Mouse (Mus musculus) megakaryocyte, embryonic 14.5 days (primary cell): ENCODE results near the gene Olfr164.

Experiments
- FLI1 ChIP-seq: IDR thresholded peaks from 2 replicates; pipeline ENCODE4 v1.6.1; 2012; ENCODE audit warnings: low read length, inconsistent platforms, mixed read lengths
- GATA1 ChIP-seq: IDR thresholded peaks from 3 replicates; pipeline ENCODE4 v1.6.1; 2012; ENCODE audit warnings: mixed read lengths, low read length, inconsistent platforms, borderline replicate concordance

DNA sequence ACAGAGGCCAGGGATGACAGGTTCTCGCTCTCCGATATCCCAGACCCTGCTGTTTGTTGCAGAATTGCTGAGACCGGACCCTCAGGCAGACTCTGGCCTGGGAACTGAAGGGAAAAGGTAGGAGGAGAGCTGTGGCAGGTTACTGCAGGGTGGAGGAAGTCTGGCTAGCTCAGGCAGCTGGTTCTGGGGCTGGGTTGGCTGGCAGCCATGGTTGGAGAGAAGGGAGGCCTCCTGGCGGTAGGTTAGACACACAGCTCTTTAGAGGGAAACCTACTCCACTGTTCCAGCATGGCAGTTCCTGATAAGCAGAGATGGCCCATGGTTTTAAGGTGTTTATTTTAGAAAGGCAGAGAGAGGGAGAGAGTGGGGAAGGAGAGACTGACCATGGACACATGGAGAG, 77.1 kb downstream of the Olfr164 start:
- TF ChIP-seq GATA1 (no peak), FLI1 (no peak)
